Mouse (Mus musculus): ENCODE results near the gene Tmem230. TPM values are rescaled to one million over a fixed set of nuclear protein-coding genes. Genes with fewer than 3 reads are reported as not detected.

Gene Tmem230
- polyA plus RNA-seq, 1 experiment from 2014 or later: 44.7 TPM

GRCm38 (mm10) chr2:132264266-132264710 is 16.7 kb upstream of the Tmem230 start:
- Histone ChIP-seq H3K9ac (replicated peaks; ENCODE audit: low read depth, low read length) (peak overlapping the region; percentile 72; the same call in 1 of the 2 replicates), H3K4me1 (ENCODE audit: control insufficient read depth, insufficient read depth, low read length) (peaks cover 4% of the 10 kb centered on the region; the same call in 1 of the 2 replicates), H3K4me2 (replicated peaks; ENCODE audit: low read depth, low read length) (peak overlapping the region; percentile 77), H3K36me3 (ENCODE audit: control insufficient read depth, insufficient read depth, low read length) (no peaks in the 10 kb centered on the region), H3K9me3 (ENCODE audit: control insufficient read depth, low read depth, low read length) (no peaks in the 10 kb centered on the region), H3K27me3 (ENCODE audit: control insufficient read depth, insufficient read depth, low read length) (no peaks in the 10 kb centered on the region), H3K27ac (ENCODE audit: low read length) (no peak overlapping the region), H3K4me3 (ENCODE audit: low read depth, low read length) (peak overlapping the region; percentile 70)
- WGBS: 19% methylated on average over 6 of the region's 6 CpGs
- no peak for ATAC-seq (ENCODE audit: insufficient number of reproducible peaks, insufficient read depth, low FRiP score, low read depth)

DNA sequence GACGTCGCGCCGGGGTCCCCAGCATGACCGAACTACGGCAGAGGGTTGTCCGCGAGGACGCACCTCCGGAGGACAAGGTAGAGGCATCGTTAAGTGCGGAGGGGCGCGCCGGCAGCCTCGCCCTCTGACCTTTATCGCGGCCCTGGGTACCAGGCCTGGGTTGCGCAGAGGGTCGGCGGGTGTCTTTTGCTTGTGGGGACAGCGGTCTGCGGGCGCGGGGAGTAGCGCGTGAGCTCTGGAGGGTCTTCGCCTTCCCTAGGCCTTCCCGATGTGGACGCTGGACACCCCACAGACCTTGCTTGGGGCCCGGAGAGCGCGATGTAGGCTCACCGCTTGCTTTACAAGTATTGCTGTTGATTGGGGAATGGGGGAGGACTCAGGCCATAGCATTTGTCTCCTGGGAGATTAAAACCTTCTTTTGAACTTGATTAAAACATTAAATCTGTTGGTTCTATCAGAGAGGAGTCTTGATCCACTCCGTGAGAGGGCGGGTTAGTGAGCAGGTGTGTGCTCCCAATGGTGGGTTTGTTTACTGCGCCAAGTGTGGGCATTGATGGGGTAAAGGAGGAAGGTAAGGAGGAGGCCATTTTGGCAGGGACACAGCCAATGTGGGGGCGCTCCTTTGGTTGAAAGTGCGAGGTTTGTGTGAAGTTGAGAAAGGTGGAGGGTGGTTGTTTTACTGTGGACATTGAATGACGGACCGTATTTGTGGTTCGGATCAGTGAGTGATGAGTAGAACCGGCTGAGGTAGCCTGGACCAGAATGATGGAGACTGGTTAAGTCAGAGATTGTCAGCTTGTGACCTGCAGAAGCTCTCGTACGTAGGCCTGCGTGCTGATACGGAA is 16.0 kb upstream of the Tmem230 start:
- 1% methylated on average over 47 of the region's 47 CpGs for WGBS
- peak; percentile 56 for ATAC-seq (ENCODE audit: insufficient number of reproducible peaks, insufficient read depth, low FRiP score, low read depth)
- no peaks in the 10 kb centered on the region for H3K27me3 ChIP-seq (ENCODE audit: control insufficient read depth, insufficient read depth, low read length)

DNA sequence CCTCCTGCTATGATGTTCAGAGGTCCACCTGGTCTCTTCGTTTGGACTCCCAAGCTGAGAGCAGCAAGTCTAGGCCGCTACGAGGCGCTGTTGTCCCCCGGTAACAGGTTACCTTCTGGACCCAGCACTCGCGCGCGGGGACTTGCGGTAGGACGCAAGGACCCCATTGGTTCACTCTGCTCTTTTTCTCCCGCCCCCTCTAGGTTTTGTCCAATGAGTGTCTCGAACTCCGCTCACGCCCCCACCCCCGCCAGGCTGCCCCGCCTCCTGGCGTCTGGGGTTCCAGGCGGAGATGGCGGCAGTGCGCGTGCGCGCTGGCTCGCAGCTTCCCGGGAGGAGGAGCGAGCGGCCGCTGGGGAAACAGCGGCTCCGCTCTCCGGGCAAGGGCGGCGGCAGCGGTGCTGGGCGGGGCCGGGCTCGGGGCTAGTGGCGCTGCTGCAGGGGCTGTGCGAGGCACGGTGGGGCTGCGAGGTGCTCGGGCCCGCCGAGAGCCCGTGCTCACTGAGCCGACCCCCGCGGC is 15.3 kb upstream of the Tmem230 start, which contains the start of gene Cds2:
Gene Cds2, plus strand, starts transcription at position 270 of the 520 bp plus-strand sequence.
- peak within 1 kb of the TSS; percentile 62 for H3K27ac ChIP-seq (ENCODE audit: low read length)
- peak within 1 kb of the TSS; percentile 77 for H3K4me2 ChIP-seq (replicated peaks; ENCODE audit: low read depth, low read length)
- H3K9ac ChIP-seq (replicated peaks; ENCODE audit: low read depth, low read length): peak within 1 kb of the TSS; percentile 72
- peak; percentile 99 for ATAC-seq (ENCODE audit: insufficient number of reproducible peaks, insufficient read depth, low FRiP score, low read depth)
- H3K27me3 ChIP-seq (ENCODE audit: control insufficient read depth, insufficient read depth, low read length): no peaks in the 10 kb centered on the region
- peaks cover 4% of the 10 kb centered on the region; the same call in 1 of the 2 replicates for H3K4me1 ChIP-seq (ENCODE audit: control insufficient read depth, insufficient read depth, low read length)
- peak within 1 kb of the TSS; percentile 70 for H3K4me3 ChIP-seq (ENCODE audit: low read depth, low read length)
- WGBS: under 1% methylated on average over 38 of the region's 49 CpGs
- H3K36me3 ChIP-seq (ENCODE audit: control insufficient read depth, insufficient read depth, low read length): no peaks in the 10 kb centered on the region
- no peaks in the 10 kb centered on the region for H3K9me3 ChIP-seq (ENCODE audit: control insufficient read depth, low read depth, low read length)

More for the DNA sequence above, 16.0 kb upstream of the Tmem230 start:
- Histone ChIP-seq H3K4me3 (ENCODE audit: low read depth, low read length) (peak overlapping the region; percentile 70), H3K36me3 (ENCODE audit: control insufficient read depth, insufficient read depth, low read length) (no peaks in the 10 kb centered on the region), H3K27ac (ENCODE audit: low read length) (peak overlapping the region; percentile 62), H3K9me3 (ENCODE audit: control insufficient read depth, low read depth, low read length) (no peaks in the 10 kb centered on the region), H3K9ac (replicated peaks; ENCODE audit: low read depth, low read length) (peak overlapping the region; percentile 72), H3K4me1 (ENCODE audit: control insufficient read depth, insufficient read depth, low read length) (peaks cover 4% of the 10 kb centered on the region; the same call in 1 of the 2 replicates), H3K4me2 (replicated peaks; ENCODE audit: low read depth, low read length) (peak overlapping the region; percentile 77)

GRCm38 (mm10) chr2:132262175-132262574 is 14.6 kb upstream of the Tmem230 start:
- WGBS: 74% methylated on average over 6 of the region's 6 CpGs
- H3K4me1 ChIP-seq (ENCODE audit: control insufficient read depth, insufficient read depth, low read length): peaks cover 4% of the 10 kb centered on the region; the same call in 1 of the 2 replicates
- no peak overlapping the region for H3K4me3 ChIP-seq (ENCODE audit: low read depth, low read length)
- H3K27me3 ChIP-seq (ENCODE audit: control insufficient read depth, insufficient read depth, low read length): no peaks in the 10 kb centered on the region
- H3K36me3 ChIP-seq (ENCODE audit: control insufficient read depth, insufficient read depth, low read length): no peaks in the 10 kb centered on the region
- no peak overlapping the region for H3K27ac ChIP-seq (ENCODE audit: low read length)
- ATAC-seq (ENCODE audit: insufficient number of reproducible peaks, insufficient read depth, low FRiP score, low read depth): no peak
- H3K9me3 ChIP-seq (ENCODE audit: control insufficient read depth, low read depth, low read length): no peaks in the 10 kb centered on the region
- peak overlapping the region; percentile 77; the same call in 1 of the 2 replicates for H3K4me2 ChIP-seq (replicated peaks; ENCODE audit: low read depth, low read length)
- H3K9ac ChIP-seq (replicated peaks; ENCODE audit: low read depth, low read length): no peak overlapping the region

- peaks cover 4% of the 10 kb centered on the region; the same call in 1 of the 2 replicates for H3K4me1 ChIP-seq (ENCODE audit: control insufficient read depth, insufficient read depth, low read length)
- no peaks in the 10 kb centered on the region for H3K36me3 ChIP-seq (ENCODE audit: control insufficient read depth, insufficient read depth, low read length)
- no peak for ATAC-seq (ENCODE audit: insufficient number of reproducible peaks, insufficient read depth, low FRiP score, low read depth)
- no peaks in the 10 kb centered on the region for H3K27me3 ChIP-seq (ENCODE audit: control insufficient read depth, insufficient read depth, low read length)
- H3K9me3 ChIP-seq (ENCODE audit: control insufficient read depth, low read depth, low read length): no peaks in the 10 kb centered on the region
- no peak overlapping the region for H3K4me3 ChIP-seq (ENCODE audit: low read depth, low read length)
- H3K4me2 ChIP-seq (replicated peaks; ENCODE audit: low read depth, low read length): no peak overlapping the region
- H3K9ac ChIP-seq (replicated peaks; ENCODE audit: low read depth, low read length): no peak overlapping the region
- 91% methylated on average over 3 of the region's 3 CpGs for WGBS
- no peak overlapping the region for H3K27ac ChIP-seq (ENCODE audit: low read length)
These were observed 13.0 kb upstream of the Tmem230 start for GRCm38 (mm10) chr2:132260601-132261000.

DNA sequence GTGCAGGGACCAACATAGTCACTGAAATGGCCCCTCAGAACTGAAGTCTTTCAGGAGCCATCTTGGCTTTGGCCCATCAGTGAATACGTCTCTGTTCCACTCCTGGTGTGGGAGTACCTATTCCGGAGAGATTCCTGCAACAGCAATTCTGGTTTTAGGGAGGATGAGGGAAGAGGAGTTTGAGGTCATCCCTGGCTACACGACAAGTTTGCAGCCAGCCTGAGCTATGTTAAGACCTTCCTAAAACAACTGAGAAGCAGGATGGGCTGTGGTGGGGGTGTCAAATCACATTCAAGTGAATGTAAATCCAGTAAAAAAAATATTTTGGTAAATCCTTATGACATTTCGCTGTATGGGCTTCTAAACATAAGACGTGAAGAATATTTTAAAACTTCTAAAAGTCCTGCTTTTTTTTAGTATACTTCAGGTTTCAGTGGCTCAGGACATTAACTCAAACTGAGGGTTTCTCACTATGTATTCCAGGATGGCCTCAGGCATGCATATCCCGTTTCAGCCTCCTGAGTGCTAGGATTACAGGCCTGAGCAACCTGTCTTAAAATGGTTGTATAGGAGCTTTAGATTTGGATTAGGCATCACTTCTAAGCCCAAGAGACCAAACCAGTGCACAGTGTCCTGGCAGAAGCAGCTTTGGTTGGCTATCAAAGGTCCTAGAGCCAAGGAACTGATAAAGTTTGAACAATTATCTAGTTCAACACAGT is 9.9 kb upstream of the Tmem230 start:
- H3K36me3 ChIP-seq (ENCODE audit: control insufficient read depth, insufficient read depth, low read length): no peaks in the 10 kb centered on the region
- ATAC-seq (ENCODE audit: insufficient number of reproducible peaks, insufficient read depth, low FRiP score, low read depth): no peak
- no peak overlapping the region for H3K4me3 ChIP-seq (ENCODE audit: low read depth, low read length)
- H3K9ac ChIP-seq (replicated peaks; ENCODE audit: low read depth, low read length): no peak overlapping the region
- 91% methylated on average over 6 of the region's 6 CpGs for WGBS
- H3K27me3 ChIP-seq (ENCODE audit: control insufficient read depth, insufficient read depth, low read length): no peaks in the 10 kb centered on the region
- H3K9me3 ChIP-seq (ENCODE audit: control insufficient read depth, low read depth, low read length): no peaks in the 10 kb centered on the region
- H3K4me1 ChIP-seq (ENCODE audit: control insufficient read depth, insufficient read depth, low read length): no peaks in the 10 kb centered on the region
- no peak overlapping the region for H3K4me2 ChIP-seq (replicated peaks; ENCODE audit: low read depth, low read length)
- H3K27ac ChIP-seq (ENCODE audit: low read length): no peak overlapping the region

- peaks cover 15% of the 10 kb centered on the region; the same call in 1 of the 2 replicates for H3K4me1 ChIP-seq (ENCODE audit: control insufficient read depth, insufficient read depth, low read length)
- peak overlapping the region; percentile 82 for H3K27ac ChIP-seq (ENCODE audit: low read length)
- H3K9me3 ChIP-seq (ENCODE audit: control insufficient read depth, low read depth, low read length): no peaks in the 10 kb centered on the region
- WGBS: under 1% methylated on average over 7 of the region's 7 CpGs
- ATAC-seq (ENCODE audit: insufficient number of reproducible peaks, insufficient read depth, low FRiP score, low read depth): no peak
- no peaks in the 10 kb centered on the region for H3K27me3 ChIP-seq (ENCODE audit: control insufficient read depth, insufficient read depth, low read length)
- peaks cover 13% of the 10 kb centered on the region for H3K36me3 ChIP-seq (ENCODE audit: control insufficient read depth, insufficient read depth, low read length)
- peak overlapping the region; percentile 62 for H3K9ac ChIP-seq (replicated peaks; ENCODE audit: low read depth, low read length)
- peak overlapping the region; percentile 64 for H3K4me3 ChIP-seq (ENCODE audit: low read depth, low read length)
- peak overlapping the region; percentile 48 for H3K4me2 ChIP-seq (replicated peaks; ENCODE audit: low read depth, low read length)
These were observed 6.0 kb upstream of the Tmem230 start for GRCm38 (mm10) chr2:132253603-132254002.
